Mouse (Mus musculus): ENCODE results near the gene Hist4h4. TPM values are rescaled to one million over a fixed set of nuclear protein-coding genes. Genes with fewer than 3 reads are reported as not detected.

The Hist4h4 gene
- polyA plus RNA-seq, 1 experiment from 2014 or later = 0.78 TPM

DNA sequence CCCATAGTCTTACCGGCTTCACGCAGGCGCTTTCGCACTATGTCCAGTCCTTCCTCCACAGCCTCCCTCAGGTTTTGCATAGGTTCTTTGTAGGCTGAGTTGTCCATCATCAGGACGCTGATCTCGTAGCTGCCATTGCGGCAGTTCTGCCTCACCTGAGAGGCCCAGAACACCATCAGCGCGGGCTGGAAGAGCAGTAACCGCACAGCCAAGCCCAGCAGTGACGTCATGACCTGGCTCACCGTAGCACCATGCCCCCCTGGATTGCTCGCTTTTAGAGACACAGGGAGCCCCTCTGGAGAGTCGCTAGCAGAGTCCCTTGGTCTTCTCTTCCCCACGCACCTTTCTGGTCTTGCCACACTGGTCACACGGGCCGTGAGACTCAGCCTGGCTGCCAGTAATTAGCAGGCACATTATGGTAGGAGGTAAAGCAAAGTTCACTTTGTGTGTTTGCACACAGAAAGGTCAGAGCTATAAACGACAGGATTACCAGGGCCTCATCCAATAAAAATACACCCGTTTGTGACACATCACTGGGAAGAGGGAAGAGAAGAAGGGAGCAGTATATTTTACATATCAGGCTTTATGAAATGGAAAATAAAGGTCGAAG, 22.7 kb downstream of the Hist4h4 start, which contains the start of gene Gucy2c:
Gene Gucy2c (minus strand): TSS at position 389 of the 610 bp plus-strand sequence.
- H3K4me3 ChIP-seq (replicated peaks; ENCODE audit: low read length) = no peak within 1 kb of the TSS
- no peaks in the 10 kb centered on the region for H3K36me3 ChIP-seq (replicated peaks; ENCODE audit: control insufficient read depth, insufficient read depth)
- no peaks in the 10 kb centered on the region for H3K4me1 ChIP-seq (replicated peaks; ENCODE audit: control insufficient read depth, insufficient read depth, low read length)
- no peak within 1 kb of the TSS for H3K4me2 ChIP-seq (replicated peaks)
- no peak within 1 kb of the TSS for H3K9ac ChIP-seq
- H3K27ac ChIP-seq = no peak within 1 kb of the TSS
- no peaks in the 10 kb centered on the region for H3K9me3 ChIP-seq (ENCODE audit: control insufficient read depth, low read length)
- 87% methylated on average over 20 of the region's 20 CpGs for WGBS
- ATAC-seq (ENCODE audit: low FRiP score) (no peak), DNase-seq (ENCODE audit: low spot score) (no peak)
- H3K27me3 ChIP-seq (ENCODE audit: control insufficient read depth, insufficient read depth, low read length) = no peaks in the 10 kb centered on the region

DNA sequence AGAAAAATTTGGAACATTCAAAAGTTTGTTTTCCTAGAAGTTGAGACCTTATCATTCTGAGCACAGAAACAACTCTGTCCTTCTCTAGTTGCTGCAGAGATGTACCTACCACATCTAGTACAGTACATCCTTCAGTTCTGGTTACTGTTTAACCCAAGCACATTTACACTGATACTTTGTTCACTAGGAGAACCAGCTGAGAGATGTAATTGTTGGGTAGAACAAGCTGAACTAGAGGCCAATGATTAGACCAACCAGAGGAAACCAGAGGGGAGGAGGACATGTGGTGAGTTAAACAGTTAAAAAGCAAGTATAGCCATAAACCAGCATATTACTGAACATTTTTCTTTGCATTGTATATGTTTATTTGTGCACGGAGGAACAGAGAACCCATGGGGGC, 27.8 kb downstream of the Hist4h4 start:
- DNase-seq (ENCODE audit: low spot score) = no peak
- Histone ChIP-seq H3K9ac (no peak overlapping the region), H3K4me3 (replicated peaks; ENCODE audit: low read length) (no peak overlapping the region), H3K27me3 (ENCODE audit: control insufficient read depth, insufficient read depth, low read length) (no peaks in the 10 kb centered on the region), H3K9me3 (ENCODE audit: control insufficient read depth, low read length) (no peaks in the 10 kb centered on the region), H3K36me3 (replicated peaks; ENCODE audit: control insufficient read depth, insufficient read depth) (no peaks in the 10 kb centered on the region), H3K4me2 (replicated peaks) (no peak overlapping the region), H3K4me1 (replicated peaks; ENCODE audit: control insufficient read depth, insufficient read depth, low read length) (no peaks in the 10 kb centered on the region), H3K27ac (no peak overlapping the region)
- ATAC-seq (ENCODE audit: low FRiP score) = no peak
- WGBS = 91% methylated on average over 1 of the region's 1 CpGs

DNA sequence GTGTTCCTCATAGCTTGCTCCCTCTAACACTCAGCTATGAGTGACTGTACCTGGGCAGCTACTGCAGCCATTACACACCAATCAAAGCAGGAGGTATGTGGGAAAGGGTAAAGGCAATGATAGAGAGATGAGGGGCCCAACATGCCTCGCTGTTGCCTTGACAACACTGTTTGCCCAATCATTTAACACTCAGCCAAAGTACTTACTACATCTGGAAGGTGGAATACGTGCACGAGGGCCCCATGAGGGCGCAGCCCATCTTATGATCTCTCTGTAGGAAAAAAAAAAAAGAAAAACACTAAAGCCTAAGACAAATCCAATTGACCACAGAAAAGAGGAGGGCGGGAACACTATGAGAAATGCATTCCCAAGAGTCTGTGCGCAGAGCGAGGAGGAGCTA, 34.4 kb downstream of the Hist4h4 start:
- Histone ChIP-seq H3K27me3 (ENCODE audit: control insufficient read depth, insufficient read depth, low read length) (no peaks in the 10 kb centered on the region), H3K9me3 (ENCODE audit: control insufficient read depth, low read length) (no peaks in the 10 kb centered on the region), H3K4me1 (replicated peaks; ENCODE audit: control insufficient read depth, insufficient read depth, low read length) (no peaks in the 10 kb centered on the region), H3K27ac (no peak overlapping the region), H3K36me3 (replicated peaks; ENCODE audit: control insufficient read depth, insufficient read depth) (no peaks in the 10 kb centered on the region), H3K4me3 (replicated peaks; ENCODE audit: low read length) (no peak overlapping the region), H3K9ac (no peak overlapping the region), H3K4me2 (replicated peaks) (no peak overlapping the region)
- DNase-seq (ENCODE audit: low spot score) = no peak
- 89% methylated on average over 7 of the region's 7 CpGs for WGBS
- no peak for ATAC-seq (ENCODE audit: low FRiP score)

DNA sequence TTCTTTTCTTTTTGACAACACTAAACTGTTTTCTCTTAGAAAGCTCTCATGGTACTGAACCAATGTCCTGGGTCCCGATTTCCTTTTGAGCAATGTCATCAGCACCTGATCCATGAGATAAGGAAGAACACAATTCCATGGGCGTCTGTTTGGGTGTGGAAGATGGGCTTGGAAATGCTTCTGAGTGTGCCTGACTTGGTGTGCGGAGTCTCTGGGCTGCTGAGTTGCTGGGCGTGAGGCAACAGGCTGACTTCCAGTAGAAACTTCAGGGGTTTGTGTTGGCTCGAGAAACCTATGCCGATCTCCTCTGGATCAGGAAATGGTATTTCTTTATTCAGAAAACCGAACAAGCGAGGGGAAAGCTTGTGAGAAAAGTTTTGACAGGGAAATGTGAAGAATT, 35.1 kb downstream of the Hist4h4 start:
- Histone ChIP-seq H3K4me3 (replicated peaks; ENCODE audit: low read length) (no peak overlapping the region), H3K27me3 (ENCODE audit: control insufficient read depth, insufficient read depth, low read length) (no peaks in the 10 kb centered on the region), H3K9me3 (ENCODE audit: control insufficient read depth, low read length) (no peaks in the 10 kb centered on the region), H3K27ac (no peak overlapping the region), H3K4me1 (replicated peaks; ENCODE audit: control insufficient read depth, insufficient read depth, low read length) (no peaks in the 10 kb centered on the region), H3K36me3 (replicated peaks; ENCODE audit: control insufficient read depth, insufficient read depth) (no peaks in the 10 kb centered on the region), H3K9ac (no peak overlapping the region), H3K4me2 (replicated peaks) (no peak overlapping the region)
- ATAC-seq (ENCODE audit: low FRiP score) (no peak), DNase-seq (ENCODE audit: low spot score) (no peak)
- 92% methylated on average over 8 of the region's 8 CpGs for WGBS

DNA sequence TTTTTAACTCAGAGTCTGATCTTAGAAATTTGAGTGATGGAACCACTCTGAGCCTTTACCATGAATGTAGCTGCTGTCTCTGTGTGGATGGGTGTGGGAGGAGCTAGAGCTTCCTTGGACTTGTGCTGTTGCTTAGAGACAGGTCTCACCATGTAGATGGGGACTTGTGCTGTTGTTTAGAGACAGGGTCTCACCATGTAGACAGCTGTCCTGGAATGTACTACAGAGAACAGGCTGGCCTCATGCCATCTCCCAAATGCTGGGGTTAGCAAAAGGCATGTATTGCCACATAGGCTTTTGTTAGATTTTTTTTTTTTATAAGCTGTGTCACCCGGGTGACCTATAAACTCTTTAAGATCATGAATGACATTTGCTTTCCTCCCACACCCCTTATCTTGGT, 40.3 kb downstream of the Hist4h4 start:
- Histone ChIP-seq H3K9ac (no peak overlapping the region), H3K9me3 (ENCODE audit: control insufficient read depth, low read length) (no peaks in the 10 kb centered on the region), H3K27me3 (ENCODE audit: control insufficient read depth, insufficient read depth, low read length) (no peaks in the 10 kb centered on the region), H3K4me3 (replicated peaks; ENCODE audit: low read length) (no peak overlapping the region), H3K27ac (no peak overlapping the region), H3K36me3 (replicated peaks; ENCODE audit: control insufficient read depth, insufficient read depth) (no peaks in the 10 kb centered on the region), H3K4me2 (replicated peaks) (no peak overlapping the region), H3K4me1 (replicated peaks; ENCODE audit: control insufficient read depth, insufficient read depth, low read length) (no peaks in the 10 kb centered on the region)
- WGBS = 75% methylated on average over 1 of the region's 1 CpGs
- DNase-seq (ENCODE audit: low spot score) = no peak
- ATAC-seq (ENCODE audit: low FRiP score) = no peak

Small RNA genes within 50 kb of the gene (microRNA-seq; reads per million reads assigned to microRNA genes)
- gene Gm44364 = not detected

Other genes starting within 250 kb of the Hist4h4 start
- gene Plbd1, start 142.5 kb downstream of the Hist4h4 start, polyA plus RNA-seq (2014; fragmentation: Nextera tagmentation; extraction: Ambion mirVana) = 2.5 and 2.9 TPM in 2 replicates
- 0.05 TPM in 2 replicates for gene Gucy2c, start 22.6 kb downstream of the Hist4h4 start, polyA plus RNA-seq (2014; fragmentation: Nextera tagmentation; extraction: Ambion mirVana)
- gene H2afj, start 3.8 kb upstream of the Hist4h4 start, polyA plus RNA-seq (2014; fragmentation: Nextera tagmentation; extraction: Ambion mirVana) = 93.6 and 112 TPM in 2 replicates
- 1.4 and 2.0 TPM in 2 replicates for gene BC049715, start 23.2 kb upstream of the Hist4h4 start, polyA plus RNA-seq (2014; fragmentation: Nextera tagmentation; extraction: Ambion mirVana)
- 74.7 and 77.5 TPM in 2 replicates for gene Wbp11, start 23.8 kb upstream of the Hist4h4 start, polyA plus RNA-seq (2014; fragmentation: Nextera tagmentation; extraction: Ambion mirVana)
- 1.8 and 1.9 TPM in 2 replicates for gene Smco3, start 31.0 kb upstream of the Hist4h4 start, polyA plus RNA-seq (2014; fragmentation: Nextera tagmentation; extraction: Ambion mirVana)
- 0.10 and 0.21 TPM in 2 replicates for gene Art4, start 53.3 kb upstream of the Hist4h4 start, polyA plus RNA-seq (2014; fragmentation: Nextera tagmentation; extraction: Ambion mirVana)
- gene Mgp, start 71.4 kb upstream of the Hist4h4 start, polyA plus RNA-seq (2014; fragmentation: Nextera tagmentation; extraction: Ambion mirVana) = 9.2 and 11.7 TPM in 2 replicates
- not detected in 2 replicates for gene Erp27, start 117.8 kb upstream of the Hist4h4 start, polyA plus RNA-seq (2014; fragmentation: Nextera tagmentation; extraction: Ambion mirVana)
- 0.03 and 0.48 TPM in 2 replicates for gene Pde6h, start 119.4 kb upstream of the Hist4h4 start, polyA plus RNA-seq (2014; fragmentation: Nextera tagmentation; extraction: Ambion mirVana)
- gene Arhgdib, start 137.5 kb upstream of the Hist4h4 start, polyA plus RNA-seq (2014; fragmentation: Nextera tagmentation; extraction: Ambion mirVana) = 14.7 and 17.9 TPM in 2 replicates